Mouse (Mus musculus) lung, embryonic 15.5 days (tissue): Measurements from ENCODE around the gene Pfdn2. TPM values are rescaled to one million over a fixed set of nuclear protein-coding genes. Genes with fewer than 3 reads are reported as not detected.

Source experiments
- ATAC-seq: fragments of 200-750 bp; cut with Nextera tagmentation; 2 replicates; pipeline ENCODE4 v1.8.0; 2017; ENCODE audit warnings: moderate number of reproducible peaks, borderline replicate concordance; ENCODE audit not compliant: low FRiP score, low TSS enrichment; ENCODE audit errors: extremely low read depth
- H3K27ac ChIP-seq: fragments of 300-500 bp; sonication (generic); 2 replicates; pipeline ENCODE4 v1.5.1; 2015; ENCODE audit warnings: moderate library complexity, mild to moderate bottlenecking, inconsistent platforms
- H3K27me3 ChIP-seq: fragments of 300-500 bp; sonication (generic); 2 replicates; pipeline ENCODE4 v1.6.1; 2015; ENCODE audit warnings: inconsistent platforms
- H3K36me3 ChIP-seq: fragments of 300-500 bp; sonication (generic); 2 replicates; pipeline ENCODE4 v1.6.1; 2015; ENCODE audit warnings: inconsistent platforms
- H3K4me1 ChIP-seq: fragments of 300-500 bp; sonication (generic); 2 replicates; pipeline ENCODE4 v1.6.1; 2015; ENCODE audit warnings: inconsistent platforms
- H3K4me2 ChIP-seq: fragments of 300-500 bp; sonication (generic); 2 replicates; pipeline ENCODE4 v1.6.1; 2015; ENCODE audit warnings: inconsistent platforms, mild to moderate bottlenecking, moderate library complexity
- H3K4me3 ChIP-seq: fragments of 300-500 bp; sonication (generic); 2 replicates; pipeline ENCODE4 v1.5.1; 2015; ENCODE audit warnings: mild to moderate bottlenecking, inconsistent platforms
- H3K9ac ChIP-seq: fragments of 300-500 bp; sonication (generic); 2 replicates; pipeline ENCODE4 v1.6.1; 2015; ENCODE audit warnings: inconsistent platforms
- H3K9me3 ChIP-seq: fragments of 300-500 bp; sonication (generic); 2 replicates; pipeline ENCODE4 v1.6.1; 2016; ENCODE audit warnings: inconsistent platforms
- WGBS: fragments of 180-500 bp; shearing (Covaris S2); methylation state at CpG from one replicate; pipeline ENCODE4 v1.1.7; 2015; 5-methylcytosine and 5-hydroxymethylcytosine counted together
- polyA plus RNA-seq: library from polyadenylated mRNA; unstranded; fragments of >200 nt; fragmentation: Nextera tagmentation; extraction: Ambion mirVana; gene quantifications from 2 replicates; pipeline ENCODE4 v1.2.1, GENCODE M21; 2015

Gene Pfdn2
- polyA plus RNA-seq, 1 experiment from 2014 or later: 83.8 TPM

- Histone ChIP-seq H3K9ac (peak overlapping the region; percentile 42), H3K9me3 (no peaks in the 10 kb centered on the region; the same call in 1 of the 2 replicates), H3K36me3 (peaks cover 30% of the 10 kb centered on the region), H3K4me3 (peak overlapping the region; percentile 49), H3K4me2 (peak overlapping the region; percentile 75), H3K27ac (no peak overlapping the region), H3K4me1 (peaks cover 15% of the 10 kb centered on the region), H3K27me3 (no peaks in the 10 kb centered on the region)
- WGBS: 8% methylated on average over 26 of the region's 26 CpGs
- peak; percentile 37; the same call in 1 of the 2 replicates for ATAC-seq
These were observed 14.8 kb downstream of the Pfdn2 start for GRCm38 (mm10) chr1:171360253-171360652.

GRCm38 (mm10) chr1:171360656-171361055, 15.2 kb downstream of the Pfdn2 start, which contains the start of gene Klhdc9:
TSS of gene Klhdc9 (minus strand) at chr1:171360798.
- Histone ChIP-seq H3K9ac (peak within 1 kb of the TSS; percentile 42), H3K27ac (peak within 1 kb of the TSS; percentile 25; the same call in 1 of the 2 replicates), H3K27me3 (no peaks in the 10 kb centered on the region), H3K4me2 (peak within 1 kb of the TSS; percentile 75), H3K4me3 (peak within 1 kb of the TSS; percentile 49), H3K36me3 (peaks cover 30% of the 10 kb centered on the region), H3K9me3 (no peaks in the 10 kb centered on the region; the same call in 1 of the 2 replicates), H3K4me1 (peaks cover 15% of the 10 kb centered on the region)
- WGBS: 3% methylated on average over 21 of the region's 21 CpGs
- ATAC-seq: peak; percentile 95

- peaks cover 15% of the 10 kb centered on the region for H3K4me1 ChIP-seq
- H3K27me3 ChIP-seq: no peaks in the 10 kb centered on the region
- peak overlapping the region; percentile 49 for H3K4me3 ChIP-seq
- peaks cover 28% of the 10 kb centered on the region for H3K36me3 ChIP-seq
- peak overlapping the region; percentile 75 for H3K4me2 ChIP-seq
- 32% methylated on average over 16 of the region's 16 CpGs for WGBS
- no peaks in the 10 kb centered on the region; the same call in 1 of the 2 replicates for H3K9me3 ChIP-seq
- peak overlapping the region; percentile 25; the same call in 1 of the 2 replicates for H3K27ac ChIP-seq
- H3K9ac ChIP-seq: peak overlapping the region; percentile 42
- ATAC-seq: peak; percentile 66; the same call in 1 of the 2 replicates
These were observed 15.9 kb downstream of the Pfdn2 start for GRCm38 (mm10) chr1:171361106-171362103.

GRCm38 (mm10) chr1:171365934-171366333, 20.5 kb downstream of the Pfdn2 start:
- Histone ChIP-seq H3K4me1 (peaks cover 7% of the 10 kb centered on the region; the same call in 1 of the 2 replicates), H3K27ac (no peak overlapping the region), H3K9me3 (no peaks in the 10 kb centered on the region), H3K9ac (no peak overlapping the region), H3K27me3 (no peaks in the 10 kb centered on the region), H3K4me2 (no peak overlapping the region), H3K36me3 (no peaks in the 10 kb centered on the region), H3K4me3 (no peak overlapping the region)
- no peak for ATAC-seq
- WGBS: 58% methylated on average over 7 of the region's 7 CpGs

GRCm38 (mm10) chr1:171369845-171370556, 24.5 kb downstream of the Pfdn2 start, which contains the start of gene Nectin4:
TSS of gene Nectin4 (plus strand) at chr1:171370099.
- peak; percentile 69 for ATAC-seq
- Histone ChIP-seq H3K4me1 (0 out of 2 replicates have a peak, but pooled peaks cover 17% of the 10 kb centered on the region), H3K4me3 (peak within 1 kb of the TSS; percentile 18)

GRCm38 (mm10) chr1:171372880-171373279, 27.4 kb downstream of the Pfdn2 start:
- 48% methylated on average over 3 of the region's 3 CpGs for WGBS
- no peak overlapping the region for H3K27ac ChIP-seq

More at GRCm38 (mm10) chr1:171369845-171370556, 24.5 kb downstream of the Pfdn2 start, which contains the start of gene Nectin4:
- H3K27me3 ChIP-seq: no peaks in the 10 kb centered on the region
- H3K9ac ChIP-seq: no peak within 1 kb of the TSS
- H3K27ac ChIP-seq: peak within 1 kb of the TSS; percentile 58
- no peaks in the 10 kb centered on the region for H3K36me3 ChIP-seq
- WGBS: 26% methylated on average over 20 of the region's 20 CpGs
- no peaks in the 10 kb centered on the region for H3K9me3 ChIP-seq
- H3K4me2 ChIP-seq: peak within 1 kb of the TSS; percentile 41

GRCm38 (mm10) chr1:171373946-171374345, 28.5 kb downstream of the Pfdn2 start:
- ATAC-seq: no peak
- no peak overlapping the region for H3K4me2 ChIP-seq
- peaks cover 25% of the 10 kb centered on the region; the same call in 1 of the 2 replicates for H3K4me1 ChIP-seq
- H3K27ac ChIP-seq: no peak overlapping the region
- H3K36me3 ChIP-seq: no peaks in the 10 kb centered on the region
- no peaks in the 10 kb centered on the region for H3K27me3 ChIP-seq
- H3K9ac ChIP-seq: no peak overlapping the region
- H3K4me3 ChIP-seq: no peak overlapping the region
- WGBS: 8% methylated on average over 2 of the region's 4 CpGs
- no peaks in the 10 kb centered on the region for H3K9me3 ChIP-seq

More at GRCm38 (mm10) chr1:171372880-171373279, 27.4 kb downstream of the Pfdn2 start:
- Histone ChIP-seq H3K4me3 (no peak overlapping the region), H3K4me1 (peaks cover 25% of the 10 kb centered on the region; the same call in 1 of the 2 replicates), H3K36me3 (no peaks in the 10 kb centered on the region), H3K4me2 (no peak overlapping the region), H3K9ac (no peak overlapping the region), H3K9me3 (no peaks in the 10 kb centered on the region), H3K27me3 (no peaks in the 10 kb centered on the region)
- ATAC-seq: no peak

GRCm38 (mm10) chr1:171375646-171376097, 30.2 kb downstream of the Pfdn2 start:
- 33% methylated on average over 9 of the region's 9 CpGs for WGBS
- Histone ChIP-seq H3K4me2 (no peak overlapping the region), H3K4me1 (peaks cover 36% of the 10 kb centered on the region), H3K27me3 (peaks cover 16% of the 10 kb centered on the region), H3K27ac (peak overlapping the region; percentile 20), H3K36me3 (no peaks in the 10 kb centered on the region), H3K9me3 (no peaks in the 10 kb centered on the region), H3K9ac (no peak overlapping the region), H3K4me3 (no peak overlapping the region)
- peak; percentile 48 for ATAC-seq

- H3K9me3 ChIP-seq: no peaks in the 10 kb centered on the region
- peaks cover 30% of the 10 kb centered on the region for H3K4me1 ChIP-seq
- H3K4me2 ChIP-seq: no peak overlapping the region
- H3K9ac ChIP-seq: no peak overlapping the region
- no peaks in the 10 kb centered on the region for H3K36me3 ChIP-seq
- peaks cover 19% of the 10 kb centered on the region for H3K27me3 ChIP-seq
- H3K27ac ChIP-seq: no peak overlapping the region
- H3K4me3 ChIP-seq: no peak overlapping the region
- WGBS: 76% methylated on average over 6 of the region's 6 CpGs
- ATAC-seq: no peak
These were observed 32.8 kb downstream of the Pfdn2 start for GRCm38 (mm10) chr1:171378298-171378697.

- H3K9me3 ChIP-seq: no peaks in the 10 kb centered on the region
- H3K36me3 ChIP-seq: no peaks in the 10 kb centered on the region
- no peak overlapping the region for H3K27ac ChIP-seq
- H3K9ac ChIP-seq: no peak overlapping the region
- H3K27me3 ChIP-seq: peaks cover 19% of the 10 kb centered on the region
- H3K4me2 ChIP-seq: peak overlapping the region; percentile 60
- ATAC-seq: peak; percentile 62; the same call in 1 of the 2 replicates
- H3K4me3 ChIP-seq: peak overlapping the region; percentile 18; the same call in 1 of the 2 replicates
- H3K4me1 ChIP-seq: peaks cover 18% of the 10 kb centered on the region
- WGBS: 2% methylated on average over 31 of the region's 31 CpGs
These were observed 34.6 kb downstream of the Pfdn2 start for GRCm38 (mm10) chr1:171379935-171380599.
